Comparison of ENCODE assay signal across 7 mouse cellular contexts in the genomic region with DNA sequence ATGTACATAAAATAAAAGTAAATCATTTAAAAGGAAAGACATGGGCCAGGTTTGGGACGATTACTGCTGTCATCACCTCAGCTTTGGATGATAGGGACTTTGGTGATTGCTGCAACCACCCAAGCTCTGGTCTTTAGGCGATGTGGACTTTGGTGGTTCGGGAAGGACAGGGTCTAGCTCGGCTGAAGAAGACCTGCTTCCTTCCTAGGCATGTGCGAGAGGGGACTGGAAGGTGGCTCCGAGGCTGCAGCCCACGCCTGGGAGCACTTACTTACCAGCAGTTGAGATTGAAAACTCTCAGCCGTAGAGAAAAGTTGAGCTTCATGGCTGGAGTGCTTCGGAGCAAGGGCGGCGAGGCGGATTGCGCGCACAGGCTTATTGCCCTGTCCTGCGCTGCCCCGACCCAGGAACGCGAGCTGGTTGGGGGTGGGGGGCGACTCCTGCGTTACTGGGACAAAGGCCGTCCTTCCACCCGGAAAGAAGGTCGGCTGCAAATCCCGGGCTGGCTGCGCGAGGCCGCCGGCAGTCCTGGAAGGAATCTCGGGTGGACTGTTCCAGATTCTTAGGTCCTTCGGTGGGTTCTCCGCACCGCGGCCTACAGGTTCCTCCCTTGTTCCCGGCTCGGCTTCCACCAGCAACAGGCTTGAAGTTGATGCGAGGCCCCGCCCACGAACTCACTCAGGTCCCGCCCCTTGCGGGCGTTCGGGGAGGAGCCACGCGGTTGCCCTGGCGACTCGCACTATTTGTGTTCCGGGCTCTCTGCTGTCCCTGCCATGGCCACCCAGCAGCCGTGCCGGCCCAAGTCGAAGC. TPM values are rescaled to one million over a fixed set of nuclear protein-coding genes. Genes with fewer than 3 reads are reported as not detected.
DNase-seq lines count a peak whose midpoint lies in the region; ATAC-seq lines count a peak whose summit lies in the region.

Smpd2 (minus strand) TSS at position 662 of the 810 bp plus-strand sequence.
Ppil6 (plus strand) TSS at position 732 of the 810 bp plus-strand sequence.

- H3K36me3 ChIP-seq in embryonic facial prominence, embryonic 11.5 days (replicated peaks; ENCODE audit: control insufficient read depth, insufficient read depth, low read depth, low read length): peaks cover 5% of the 10 kb centered on the region
- peaks cover 38% of the 10 kb centered on the region for H3K36me3 ChIP-seq in limb, embryonic 10.5 days
- peaks cover 31% of the 10 kb centered on the region for H3K36me3 ChIP-seq in midbrain, embryonic 12.5 days

- no peaks in the 10 kb centered on the region; the same call in 1 of the 2 replicates for H3K4me1 ChIP-seq in embryonic facial prominence, embryonic 11.5 days (ENCODE audit: control insufficient read depth, insufficient read depth, low read length)
- H3K4me1 ChIP-seq in limb, embryonic 10.5 days: peaks cover 18% of the 10 kb centered on the region
- peaks cover 35% of the 10 kb centered on the region for H3K4me1 ChIP-seq in midbrain, embryonic 12.5 days

- DNase-seq in adrenal gland, postnatal 25 days: peak; percentile 95
- peak; percentile 97 for DNase-seq in embryonic facial prominence, embryonic 11.5 days (ENCODE audit: low spot score)
- peak; percentile 99 for DNase-seq in heart, adult 11 months
- DNase-seq in kidney, adult 11 months: peak; percentile 96
- peak; percentile 97 for DNase-seq in limb, embryonic 10.5 days (ENCODE audit: low spot score)
- peak; percentile 82 for DNase-seq in skeletal muscle tissue, adult 2 months (ENCODE audit: low read depth, low spot score)

- H3K27me3 ChIP-seq in embryonic facial prominence, embryonic 11.5 days (ENCODE audit: control insufficient read depth, insufficient read depth, low read length): no peaks in the 10 kb centered on the region
- no peaks in the 10 kb centered on the region for H3K27me3 ChIP-seq in limb, embryonic 10.5 days (ENCODE audit: low read depth, poor library complexity, severe bottlenecking)
- H3K27me3 ChIP-seq in midbrain, embryonic 12.5 days: peaks cover 3% of the 10 kb centered on the region; the same call in 1 of the 2 replicates

- peak within 1 kb of the TSS; percentile 56 for H3K27ac ChIP-seq in embryonic facial prominence, embryonic 11.5 days (replicated peaks; ENCODE audit: low read depth, low read length)
- H3K27ac ChIP-seq in limb, embryonic 10.5 days: peak within 1 kb of the TSS; percentile 92
- peak within 1 kb of the TSS; percentile 47; the same call in 1 of the 2 replicates for H3K27ac ChIP-seq in midbrain, embryonic 12.5 days (replicated peaks)

- peak within 1 kb of the TSS; percentile 66 for H3K4me3 ChIP-seq in embryonic facial prominence, embryonic 11.5 days (ENCODE audit: low read depth, low read length)
- H3K4me3 ChIP-seq in limb, embryonic 10.5 days: peak within 1 kb of the TSS; percentile 73
- peak within 1 kb of the TSS; percentile 60 for H3K4me3 ChIP-seq in midbrain, embryonic 12.5 days

- ATAC-seq in embryonic facial prominence, embryonic 11.5 days (replicated peaks; ENCODE audit: insufficient number of reproducible peaks, low FRiP score, low TSS enrichment, low read depth): peak; percentile 94
- ATAC-seq in midbrain, embryonic 12.5 days (ENCODE audit: low FRiP score, low read depth): peak; percentile 96

- H3K4me2 ChIP-seq in embryonic facial prominence, embryonic 11.5 days (ENCODE audit: low read depth, low read length): peak within 1 kb of the TSS; percentile 98
- peak within 1 kb of the TSS; percentile 96 for H3K4me2 ChIP-seq in midbrain, embryonic 12.5 days (replicated peaks)

- H3K9me3 ChIP-seq in embryonic facial prominence, embryonic 11.5 days (replicated peaks; ENCODE audit: control insufficient read depth, low read length): no peaks in the 10 kb centered on the region
- H3K9me3 ChIP-seq in limb, embryonic 10.5 days (replicated peaks): no peaks in the 10 kb centered on the region
- H3K9me3 ChIP-seq in midbrain, embryonic 12.5 days: no peaks in the 10 kb centered on the region

- peak within 1 kb of the TSS; percentile 79 for H3K9ac ChIP-seq in embryonic facial prominence, embryonic 11.5 days (replicated peaks; ENCODE audit: low read length)
- H3K9ac ChIP-seq in midbrain, embryonic 12.5 days (replicated peaks): peak within 1 kb of the TSS; percentile 68

- WGBS in embryonic facial prominence, embryonic 11.5 days: under 1% methylated on average over 50 of the region's 50 CpGs
- under 1% methylated on average over 50 of the region's 50 CpGs for WGBS in limb, embryonic 10.5 days
- WGBS in midbrain, embryonic 12.5 days: under 1% methylated on average over 49 of the region's 50 CpGs

RNA-seq across cellular contexts. Expression of gene Smpd2, which starts in this region (rescaled TPM):
- total RNA-seq in adrenal gland, postnatal 25 days (2021): 27.2 and 36.3 TPM in 2 replicates
- 51.4 and 58.5 TPM in 2 replicates for polyA plus RNA-seq in embryonic facial prominence, embryonic 11.5 days (2014; fragmentation: Nextera tagmentation; extraction: Ambion mirVana)
- polyA plus RNA-seq in limb, embryonic 10.5 days (2016; fragmentation: Nextera tagmentation; extraction: Ambion mirVana): 62.7 TPM in 2 replicates
- polyA plus RNA-seq in midbrain, embryonic 12.5 days (2016; fragmentation: Nextera tagmentation; extraction: Ambion mirVana): 48.2 and 53.1 TPM in 2 replicates

RNA-seq across cellular contexts. Expression of gene Ppil6, which starts in this region (rescaled TPM):
- 1.7 TPM in 1 of 2 replicates, not detected in the other for total RNA-seq in adrenal gland, postnatal 25 days (2021)
- polyA plus RNA-seq in embryonic facial prominence, embryonic 11.5 days (2014; fragmentation: Nextera tagmentation; extraction: Ambion mirVana): 0.32 and 0.86 TPM in 2 replicates
- 0.36 and 0.95 TPM in 2 replicates for polyA plus RNA-seq in limb, embryonic 10.5 days (2016; fragmentation: Nextera tagmentation; extraction: Ambion mirVana)
- polyA plus RNA-seq in midbrain, embryonic 12.5 days (2016; fragmentation: Nextera tagmentation; extraction: Ambion mirVana): 0.73 and 1.5 TPM in 2 replicates

Comparison
In these comparisons a context has a peak if more than half of its experiments do, and no peak if none do; other contexts are left out.
1. Peak in every context shown above with its lines: DNase-seq, ATAC-seq, H3K4me3 ChIP-seq and H3K27ac ChIP-seq.